Mouse (Mus musculus): ENCODE results near the gene Cdipt.

Gene Cdipt

DNA sequence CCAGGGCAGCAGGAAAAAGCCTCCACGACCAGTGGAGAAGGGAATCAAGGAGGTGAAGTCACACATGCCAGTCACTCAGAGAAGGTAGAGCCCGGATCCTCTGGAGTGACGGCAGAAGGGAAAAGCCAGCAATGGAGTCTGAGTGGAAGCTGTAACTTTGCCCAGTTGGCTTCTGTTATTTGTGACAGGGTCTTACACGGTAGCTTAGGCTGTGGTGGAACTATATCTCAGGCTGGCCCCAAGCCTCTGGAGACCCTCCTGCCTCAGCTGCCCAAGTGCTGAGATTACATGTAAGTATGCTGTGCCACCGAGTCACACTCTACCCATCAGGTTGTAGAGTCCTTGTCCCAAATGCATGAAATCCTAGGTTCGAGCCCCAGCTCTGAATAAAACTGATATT, 37.7 kb downstream of the Cdipt start:
- DNase-seq = no peak

- peak; percentile 72 for DNase-seq
Observed at GRCm38 (mm10) chr7:127014320-127014719, 38.6 kb downstream of the Cdipt start, which contains the start of gene Mvp. Mvp (minus strand) TSS chr7:127014621.

DNA sequence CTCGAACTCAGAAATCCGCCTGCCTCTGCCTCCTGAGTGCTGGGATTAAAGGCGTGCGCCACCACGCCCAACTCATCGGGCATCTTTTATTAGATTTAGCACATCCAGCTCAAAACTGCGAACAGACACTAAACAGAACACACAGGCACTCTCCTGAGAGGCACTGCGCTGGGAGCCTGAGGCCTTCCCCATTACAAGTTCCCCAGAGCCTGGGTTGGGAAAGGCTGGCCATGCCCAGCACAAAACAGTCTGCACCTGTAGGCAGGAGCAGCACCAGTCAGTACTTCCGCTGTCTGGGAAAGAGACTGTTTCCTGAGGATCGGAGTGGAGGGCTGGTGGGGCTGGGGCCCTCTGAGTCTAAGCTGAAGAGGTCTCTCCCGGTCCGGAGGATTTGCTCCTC, 39.3 kb downstream of the Cdipt start:
- no peak for DNase-seq

DNA sequence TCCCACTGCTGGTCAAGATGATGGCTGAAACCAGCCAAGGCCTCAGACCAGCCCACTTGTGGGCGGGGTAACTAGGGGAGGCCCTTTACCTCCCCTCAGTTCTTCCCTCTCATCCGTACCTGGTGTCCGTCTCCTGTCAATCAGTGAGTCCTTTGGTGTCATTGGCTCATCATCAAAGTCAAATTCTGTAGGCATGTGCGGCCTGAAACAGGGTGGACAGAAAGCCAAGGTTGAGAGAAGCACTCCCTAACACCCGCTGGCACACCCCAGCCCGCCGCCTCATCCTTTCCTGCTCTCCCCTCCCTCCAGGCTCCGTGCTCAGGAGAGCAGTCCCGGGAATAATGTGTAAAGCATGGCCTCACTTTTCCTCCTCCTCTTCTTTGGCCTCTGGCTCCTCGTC, 40.4 kb downstream of the Cdipt start:
- DNase-seq = peak; percentile 40

GRCm38 (mm10) chr7:127016481-127016485, 40.6 kb downstream of the Cdipt start, which contains the start of gene Pagr1b:
Pagr1b (minus strand) TSS chr7:127016484.
- DNase-seq = no peak

- no peak for DNase-seq
Observed at GRCm38 (mm10) chr7:127016486-127016938, 40.8 kb downstream of the Cdipt start.

- peak; percentile 98 for DNase-seq
Observed at GRCm38 (mm10) chr7:127016971-127017949, 41.5 kb downstream of the Cdipt start, which contains the start of gene Pagr1a. Pagr1a (minus strand) TSS chr7:127017352.

GRCm38 (mm10) chr7:127017950-127018345, 42.2 kb downstream of the Cdipt start:
- no peak for DNase-seq

GRCm38 (mm10) chr7:127018416-127019305, 42.9 kb downstream of the Cdipt start:
- DNase-seq = no peak

DNA sequence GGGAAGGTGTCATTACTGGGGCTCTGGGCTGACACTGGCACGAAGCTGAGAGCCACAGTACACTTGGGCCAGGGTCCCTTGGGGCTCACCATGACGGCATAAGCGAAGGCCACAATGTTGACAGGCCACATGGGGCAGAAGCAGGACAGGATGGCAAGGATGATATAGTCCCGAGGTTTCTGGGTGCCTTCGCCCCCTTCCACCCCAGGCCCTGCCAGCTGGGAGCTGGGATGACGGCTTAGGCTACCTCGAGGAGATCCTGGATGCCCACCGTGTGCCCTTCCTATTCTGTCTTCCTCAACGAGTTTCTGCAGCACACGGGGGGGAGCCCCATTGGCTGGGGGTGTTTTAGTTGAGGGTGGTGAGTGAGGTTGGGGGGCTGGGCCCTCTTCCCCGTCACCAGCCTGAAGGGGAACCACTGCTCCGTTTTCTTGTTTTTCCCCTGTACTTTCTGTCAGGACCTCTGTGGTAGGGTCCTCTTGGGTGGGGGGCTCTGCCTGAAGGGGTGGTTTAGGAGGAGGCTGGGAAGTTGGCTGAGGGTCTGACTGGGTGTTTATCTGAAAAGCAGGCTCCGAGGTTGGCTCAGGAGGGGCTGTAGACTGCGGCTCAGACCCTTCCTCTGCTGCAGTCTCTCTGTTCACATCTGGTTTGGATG, 43.7 kb downstream of the Cdipt start:
- no peak for DNase-seq

GRCm38 (mm10) chr7:127020031-127020430, 44.3 kb downstream of the Cdipt start:
- DNase-seq = no peak

- no peak for DNase-seq
Observed at GRCm38 (mm10) chr7:127020491-127020890, 44.8 kb downstream of the Cdipt start.

GRCm38 (mm10) chr7:127020901-127021562, 45.3 kb downstream of the Cdipt start, which contains the start of the genes Gm42742 and Prrt2:
Gm42742 (minus strand) TSS chr7:127021097.
Prrt2 (minus strand) TSS chr7:127021211.
- DNase-seq = peak; percentile 45

DNA sequence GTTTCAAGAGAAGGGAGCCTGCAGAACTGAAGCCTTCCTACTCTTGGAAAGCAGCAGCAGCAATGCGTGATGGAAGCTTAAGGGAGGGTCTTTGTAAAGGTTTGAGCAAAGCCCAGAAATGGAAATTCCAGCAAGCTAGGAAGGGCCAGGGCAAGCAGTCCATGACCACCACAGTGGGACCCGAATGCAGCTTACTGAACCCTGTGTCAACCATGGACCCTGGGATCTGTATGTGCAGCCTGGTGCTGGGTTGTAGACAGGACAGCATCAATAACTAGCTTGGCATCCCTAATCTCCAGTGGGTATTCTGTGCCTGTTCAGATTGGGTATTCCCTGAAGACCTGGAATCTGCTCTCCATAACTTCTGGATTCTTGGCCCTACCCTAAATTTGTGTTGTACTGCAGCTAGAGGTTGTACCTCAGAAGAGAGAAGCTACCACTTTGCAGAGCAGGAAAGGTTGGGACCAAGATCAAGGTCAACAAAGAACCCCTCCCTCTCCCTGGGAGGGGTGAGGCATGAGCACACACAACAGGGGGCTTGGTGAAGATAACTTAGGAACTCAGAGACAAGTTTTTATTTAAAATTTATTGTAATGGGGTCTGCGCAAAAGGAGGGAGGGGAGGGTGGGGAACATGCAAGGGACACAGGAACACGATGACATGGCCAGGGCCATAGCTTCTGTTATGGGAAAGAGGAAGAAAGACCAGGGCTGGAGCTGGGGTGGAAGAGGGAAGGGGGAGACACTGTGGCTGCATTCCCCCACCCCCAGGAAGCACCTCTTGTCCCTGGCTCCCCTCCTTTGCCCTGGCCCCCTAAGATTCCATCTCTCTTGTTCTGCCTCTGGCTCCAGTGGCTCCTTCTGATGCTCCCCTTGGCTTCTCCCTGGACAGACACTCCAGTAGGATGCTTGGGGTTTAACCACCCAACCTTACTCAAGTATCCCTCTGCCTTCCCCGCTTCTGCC, 46.1 kb downstream of the Cdipt start:
- DNase-seq = no peak

DNA sequence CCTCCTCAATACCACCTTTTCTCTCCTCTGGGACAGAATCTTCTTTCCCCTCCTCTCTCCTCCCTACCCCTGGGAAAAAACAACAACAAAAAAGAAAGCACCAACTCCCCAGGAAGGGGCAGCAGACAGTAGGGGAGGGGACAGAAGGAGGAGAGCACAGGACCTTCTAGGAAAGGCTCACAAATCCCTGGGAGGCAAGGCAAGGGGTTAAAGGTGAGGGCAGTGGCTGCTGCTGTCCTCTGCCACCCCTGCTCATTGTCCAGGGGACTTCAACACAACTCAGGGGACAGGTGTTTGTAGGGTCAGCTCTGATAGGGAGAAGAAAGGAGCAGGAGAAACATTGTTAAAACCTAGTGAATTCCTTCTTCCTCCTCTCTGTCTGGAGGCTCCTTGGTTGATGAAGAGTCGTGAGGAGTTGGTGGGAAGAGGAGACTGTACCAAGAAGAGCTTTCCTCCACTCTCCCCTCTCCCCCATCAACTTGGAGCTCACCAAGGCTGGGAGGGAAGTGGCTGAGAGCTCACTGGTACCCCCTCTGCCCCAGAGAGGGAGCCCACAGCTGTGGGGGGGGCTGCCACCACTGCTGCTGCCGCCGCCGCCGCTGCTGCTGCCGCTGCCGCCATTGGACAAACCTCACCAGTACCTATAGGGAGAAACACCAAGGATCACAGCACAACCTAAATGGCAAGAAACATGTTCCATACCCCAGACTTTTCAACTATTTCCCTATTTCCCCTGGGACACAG, 47.0 kb downstream of the Cdipt start:
- DNase-seq = no peak

DNA sequence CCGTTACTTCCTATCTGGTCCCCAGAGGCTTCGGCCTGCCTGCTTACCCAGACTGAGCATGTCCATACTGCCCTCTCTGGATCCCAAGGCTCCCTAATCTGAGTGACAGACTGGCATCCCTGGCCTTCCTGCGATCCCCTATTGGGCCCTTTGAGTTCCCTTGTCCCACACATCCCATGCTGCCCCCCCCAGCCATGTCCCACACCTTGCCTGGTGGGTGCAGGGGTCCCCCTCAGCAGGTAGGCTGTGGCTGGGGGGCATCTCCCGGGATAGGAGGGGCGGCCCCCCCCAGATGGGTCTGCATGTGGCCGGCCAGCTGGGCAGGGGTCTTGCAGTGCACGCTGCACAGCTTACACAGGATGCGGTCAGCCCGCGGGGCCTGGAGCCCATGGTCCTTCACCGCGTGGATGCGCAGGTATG, 47.6 kb downstream of the Cdipt start:
- no peak for DNase-seq

DNA sequence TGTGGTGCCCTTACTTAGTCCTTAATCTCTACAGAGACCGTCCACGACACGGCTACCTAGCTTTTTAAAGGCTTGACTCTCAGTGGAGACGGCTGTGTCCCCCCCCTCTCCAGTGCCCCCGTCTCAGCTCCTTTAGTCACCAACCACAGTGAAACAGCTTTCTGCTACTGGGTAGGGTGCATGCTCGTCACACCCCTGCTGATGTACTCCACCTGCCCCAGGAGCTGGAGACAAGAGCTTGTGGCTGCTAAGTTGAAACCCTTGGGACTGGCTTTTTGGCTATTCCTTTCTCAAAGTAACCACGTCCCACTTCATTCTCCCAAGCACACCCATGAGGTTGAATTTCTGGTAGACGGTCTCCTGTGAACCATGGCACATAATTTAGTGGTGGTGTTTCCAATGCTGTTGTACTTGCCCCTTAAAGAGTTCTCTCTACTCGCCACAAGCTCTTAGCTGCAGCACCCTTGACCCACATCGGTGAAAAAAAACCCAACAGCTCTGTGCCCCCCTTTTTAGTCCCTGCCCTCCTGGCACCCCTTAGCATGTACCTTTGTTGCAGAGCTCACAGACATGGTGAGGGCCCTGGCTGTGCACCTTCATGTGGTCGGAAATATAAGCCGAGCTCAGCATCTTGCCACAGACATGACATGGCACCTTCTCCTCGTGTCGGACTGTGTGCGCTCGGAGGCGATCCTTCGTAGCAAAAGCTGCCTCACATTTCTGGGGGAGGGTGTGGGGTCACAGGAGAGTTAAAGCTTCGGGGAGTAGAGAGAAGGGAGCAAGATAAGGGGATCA, 48.4 kb downstream of the Cdipt start:
- DNase-seq = no peak

DNA sequence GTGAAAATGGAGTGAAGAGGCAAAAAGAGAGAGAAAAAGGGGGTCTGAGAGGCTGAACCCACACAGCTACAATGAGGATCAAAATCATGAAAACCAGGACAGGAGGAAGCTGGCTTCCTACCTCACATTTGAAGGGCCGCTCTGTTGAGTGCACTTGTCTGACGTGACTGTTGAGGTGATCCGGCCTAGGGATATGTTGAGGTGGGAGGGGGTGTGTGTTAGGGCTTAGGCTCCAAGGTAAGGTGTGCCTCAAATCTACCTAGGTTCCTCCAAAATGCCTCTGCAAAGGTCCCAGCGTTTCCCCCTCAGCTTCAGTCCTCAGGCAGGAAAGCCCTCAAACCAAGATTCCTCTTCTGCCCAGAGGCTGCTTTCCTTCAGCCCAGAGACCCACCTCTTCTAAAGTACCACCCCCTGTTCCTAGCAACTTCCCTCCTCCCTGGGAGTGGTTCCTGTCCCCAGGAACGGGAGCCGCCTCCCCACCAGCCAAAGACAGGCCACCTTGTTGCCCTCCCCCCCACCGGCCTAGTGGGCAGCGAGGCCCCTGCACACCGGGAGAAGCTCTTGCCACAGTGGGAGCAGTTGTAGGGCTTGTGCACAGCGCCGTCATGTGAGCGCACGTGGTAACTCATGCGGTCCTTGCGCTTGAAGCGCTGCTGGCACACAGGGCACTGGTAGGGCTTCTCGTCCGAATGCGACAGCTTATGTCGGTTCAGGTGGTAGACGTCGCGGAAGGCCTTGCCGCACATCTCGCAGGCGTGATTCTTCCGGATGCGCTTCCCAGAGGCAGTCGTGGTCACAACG, 49.2 kb downstream of the Cdipt start:
- peak; percentile 82 for DNase-seq

- DNase-seq = peak; percentile 52
Observed at GRCm38 (mm10) chr7:127025556-127026160, 49.9 kb downstream of the Cdipt start.
